ENCODE assay signal across 8 mouse cellular contexts in genomic region chr1:167661123-167661522, GRCm38 (mm10). TPM values are rescaled to one million over a fixed set of nuclear protein-coding genes. Genes with fewer than 3 reads are reported as not detected.
DNase-seq lines count a peak whose midpoint lies in the region; ATAC-seq lines count a peak whose summit lies in the region.
"Had no signal": no experiment of that assay in that cellular context is flagged by ENCODE, and none has a peak within 500 bp of the region (broad histone marks: within the 10 kb centered on the region; RNA-seq: fewer than 3 reads in every experiment).

No protein-coding gene starts in this region.

- peak; percentile 58; the same call in 1 of the 2 replicates for ATAC-seq in intestine, embryonic 14.5 days (replicated peaks; ENCODE audit: low FRiP score, low TSS enrichment, low read depth)
- ATAC-seq in neural tube, embryonic 13.5 days (ENCODE audit: low read depth), result peak; percentile 87

- no peak overlapping the region for H3K9ac ChIP-seq in intestine, embryonic 14.5 days (ENCODE audit: low read length)
- peak overlapping the region; percentile 44; the same call in 1 of the 2 replicates for H3K9ac ChIP-seq in neural tube, embryonic 13.5 days

- intact Hi-C loops in gastrocnemius, postnatal 36 days (cut with DNase I), result no loop called here

- peak; percentile 6 for DNase-seq in urinary bladder, postnatal 25 days (ENCODE audit: low spot score)
- DNase-seq in urinary bladder, postnatal 10 days (ENCODE audit: low spot score), result no peak
- peak; percentile 44 to 50 for DNase-seq in gastrocnemius, postnatal 36 days
- DNase-seq in intestine, embryonic 14.5 days (ENCODE audit: low spot score), result no peak
- no peak for DNase-seq in B cell, adult 2 months
- DNase-seq in left cerebral cortex, adult 9 months (ENCODE audit: low spot score in 2 of 2), result no peak

- no peak overlapping the region for H3K4me3 ChIP-seq in intestine, embryonic 14.5 days (ENCODE audit: low read depth, low read length)
- peak overlapping the region; percentile 25 for H3K4me3 ChIP-seq in neural tube, embryonic 13.5 days

- WGBS in intestine, embryonic 14.5 days, result 2% methylated on average over 19 of the region's 19 CpGs
- WGBS in neural tube, embryonic 13.5 days, result 2% methylated on average over 19 of the region's 19 CpGs

- no peak overlapping the region for H3K27ac ChIP-seq in intestine, embryonic 14.5 days (ENCODE audit: low read depth)
- H3K27ac ChIP-seq in neural tube, embryonic 13.5 days (replicated peaks), result no peak overlapping the region
- H3K27ac ChIP-seq: macrophage had no signal

- H3K27me3 ChIP-seq in intestine, embryonic 14.5 days (replicated peaks; ENCODE audit: control insufficient read depth, insufficient read depth, low read length), result peaks cover 36% of the 10 kb centered on the region
- peaks cover 66% of the 10 kb centered on the region for H3K27me3 ChIP-seq in neural tube, embryonic 13.5 days

- peak overlapping the region; percentile 30 for H3K4me2 ChIP-seq in intestine, embryonic 14.5 days (ENCODE audit: low read length)
- peak overlapping the region; percentile 56 for H3K4me2 ChIP-seq in neural tube, embryonic 13.5 days

- no peaks in the 10 kb centered on the region for H3K9me3 ChIP-seq in intestine, embryonic 14.5 days (ENCODE audit: control insufficient read depth, low read length)
- no peaks in the 10 kb centered on the region for H3K9me3 ChIP-seq in neural tube, embryonic 13.5 days

- no peaks in the 10 kb centered on the region for H3K36me3 ChIP-seq in intestine, embryonic 14.5 days (ENCODE audit: control insufficient read depth, insufficient read depth, low read length)
- H3K36me3 ChIP-seq in neural tube, embryonic 13.5 days, result no peaks in the 10 kb centered on the region

- H3K4me1 ChIP-seq in intestine, embryonic 14.5 days (replicated peaks; ENCODE audit: control insufficient read depth, insufficient read depth, low read length), result no peaks in the 10 kb centered on the region
- peaks cover 16% of the 10 kb centered on the region for H3K4me1 ChIP-seq in neural tube, embryonic 13.5 days (replicated peaks)

RNA-seq across cellular contexts. Expression of gene Lmx1a, which starts 27.9 kb away (rescaled TPM):
- total RNA-seq in gastrocnemius, postnatal 36 days (2021), result under 1 TPM; 0.25 to 0.28 TPM
- polyA plus RNA-seq in intestine, embryonic 14.5 days (2014; fragmentation: Nextera tagmentation; extraction: Ambion mirVana), result 0.16 and 0.41 TPM in 2 replicates
- polyA plus RNA-seq in neural tube, embryonic 13.5 days (2015; fragmentation: Nextera tagmentation; extraction: Ambion mirVana), result 0.85 and 1.2 TPM in 2 replicates
- polyA plus RNA-seq: macrophage had no signal

Comparison
In these comparisons a context has a peak if more than half of its experiments do, and no peak if none do; other contexts are left out.
1. DNase-seq: peak in urinary bladder, postnatal 25 days (single experiment) and gastrocnemius, postnatal 36 days (2 of 2); none in urinary bladder, postnatal 10 days (single experiment), intestine, embryonic 14.5 days (single experiment), B cell, adult 2 months (0 of 2) and left cerebral cortex, adult 9 months (0 of 2).